ENCODE assay signal across 19 mouse cellular contexts in genomic region chr3:23298818-23299217, GRCm38 (mm10).
DNase-seq lines count a peak whose midpoint lies in the region; ATAC-seq and TF ChIP-seq lines count a peak whose summit lies in the region.
"Had no signal": no experiment of that assay in that cellular context is flagged by ENCODE, and none has a peak within 500 bp of the region (broad histone marks: within the 10 kb centered on the region; RNA-seq: fewer than 3 reads in every experiment).

No protein-coding gene starts in this region.

- H3K79me2 ChIP-seq in CH12.LX (replicated peaks; ENCODE audit: control insufficient read depth, extremely low read depth, insufficient read depth, poor library complexity, severe bottlenecking), result no peaks in the 10 kb centered on the region

- H3K27ac ChIP-seq in hindbrain, embryonic 14.5 days, result no peak overlapping the region
- no peak overlapping the region for H3K27ac ChIP-seq in hindbrain, embryonic 11.5 days (ENCODE audit: low read depth, low read length)
- no peak overlapping the region for H3K27ac ChIP-seq in CH12.LX (ENCODE audit: insufficient read depth, low read depth)

- no peaks in the 10 kb centered on the region for H3K4me1 ChIP-seq in hindbrain, embryonic 14.5 days (replicated peaks; ENCODE audit: control insufficient read depth, insufficient read depth, low read length)
- no peaks in the 10 kb centered on the region for H3K4me1 ChIP-seq in hindbrain, embryonic 11.5 days (replicated peaks; ENCODE audit: control insufficient read depth, insufficient read depth, low read length)
- H3K4me1 ChIP-seq in CH12.LX (ENCODE audit: control insufficient read depth in 1 of 2, insufficient read depth in 2 of 2), result peaks cover 3 to 4% of the 10 kb centered on the region in 2 experiments; a peak in 2 of 4 replicates

- peak; percentile 35; the same call in 1 of the 2 replicates for TF ChIP-seq EP300 in CH12.LX (IDR thresholded peaks at IDR 0.05; ENCODE audit: low read length)

- in situ Hi-C loops in CH12.LX (cut with MboI; ENCODE audit: low pct_ligation_motif_present, low pct_unique_long_range_greater_than_20kb, low sequenced_read_pairs), result no loop called here

- TF ChIP-seq POLR2A in CH12.LX (IDR thresholded peaks at IDR 0.05; ENCODE audit: low read depth, low read length), result no peak

- peak; percentile 1 for DNase-seq in hindbrain, embryonic 14.5 days (ENCODE audit: low spot score)
- DNase-seq in hindbrain, embryonic 11.5 days (ENCODE audit: low spot score), result no peak
- DNase-seq in CH12.LX (ENCODE audit: extremely low read depth), result peak; percentile 43
- no peak for DNase-seq in layer of hippocampus, postnatal 25 days (ENCODE audit: extremely low spot score in 1 of 2, low spot score in 1 of 2)
- DNase-seq: adrenal gland, adult 2 months; adrenal gland, adult 8-10 months; adrenal gland, postnatal 10 days; adrenal gland, postnatal 14 days; adrenal gland, postnatal 25 days; adrenal gland, postnatal 36 days; B cell, adult 2 months; cerebellum, adult 11 months; cerebellum, adult 11-12 months; cerebellum, adult 18-20 months; cerebellum, adult 2 months had no signal

- H3K4me3 ChIP-seq in hindbrain, embryonic 14.5 days (replicated peaks; ENCODE audit: low read length), result no peak overlapping the region
- H3K4me3 ChIP-seq in hindbrain, embryonic 11.5 days (ENCODE audit: low read depth, low read length), result no peak overlapping the region
- H3K4me3 ChIP-seq in CH12.LX (replicated peaks in 1 of 3; ENCODE audit: low read depth in 2 of 3, low read length in 2 of 3, poor library complexity in 1 of 3), result no peak overlapping the region

- H3K9ac ChIP-seq in hindbrain, embryonic 14.5 days, result no peak overlapping the region
- H3K9ac ChIP-seq in hindbrain, embryonic 11.5 days (ENCODE audit: low read depth, low read length), result no peak overlapping the region
- no peak overlapping the region for H3K9ac ChIP-seq in CH12.LX (ENCODE audit: insufficient read depth, low read depth)

- dilution Hi-C loops in CH12.LX (cut with MboI; ENCODE audit: extremely low pct_ligation_motif_present, extremely low pct_unique_long_range_greater_than_20kb, low sequenced_read_pairs), result no loop called here

- no peaks in the 10 kb centered on the region for H3K9me3 ChIP-seq in hindbrain, embryonic 14.5 days (ENCODE audit: control insufficient read depth, low read length)
- no peaks in the 10 kb centered on the region for H3K9me3 ChIP-seq in hindbrain, embryonic 11.5 days (ENCODE audit: control insufficient read depth, low read length)
- H3K9me3 ChIP-seq in CH12.LX (replicated peaks; ENCODE audit: low read length), result no peaks in the 10 kb centered on the region
- H3K9me3 ChIP-seq: G1E had no signal

- ATAC-seq in hindbrain, embryonic 14.5 days (ENCODE audit: low FRiP score), result no peak
- ATAC-seq in hindbrain, embryonic 11.5 days (ENCODE audit: low FRiP score), result no peak
- ATAC-seq: activated CD4-positive, CD25-positive, alpha-beta regulatory T cell, adult 4 months; CD4-positive, CD25-positive, alpha-beta regulatory T cell, adult 4 months; Patski had no signal

- H3K36me3 ChIP-seq in hindbrain, embryonic 14.5 days (replicated peaks; ENCODE audit: control insufficient read depth, insufficient read depth), result no peaks in the 10 kb centered on the region
- H3K36me3 ChIP-seq in hindbrain, embryonic 11.5 days (ENCODE audit: control insufficient read depth, insufficient read depth, low read length), result no peaks in the 10 kb centered on the region
- H3K36me3 ChIP-seq in CH12.LX (replicated peaks in 1 of 2; ENCODE audit: control insufficient read depth in 1 of 2, insufficient read depth in 1 of 2, low read length in 1 of 2), result no peaks in the 10 kb centered on the region
- H3K36me3 ChIP-seq: G1E had no signal

- TF ChIP-seq CTCF in CH12.LX (conservative IDR thresholded peaks at IDR 0.05 in 1 of 2, IDR thresholded peaks at IDR 0.05 in 1 of 2; ENCODE audit: low read depth in 2 of 2, low read length in 2 of 2), result no peak

- H3K4me2 ChIP-seq in hindbrain, embryonic 14.5 days (replicated peaks), result no peak overlapping the region
- no peak overlapping the region for H3K4me2 ChIP-seq in hindbrain, embryonic 11.5 days (replicated peaks; ENCODE audit: low read depth, low read length)
- no peak overlapping the region for H3K4me2 ChIP-seq in CH12.LX (ENCODE audit: insufficient read depth, low read depth, poor library complexity, severe bottlenecking)

- no peak for TF ChIP-seq RAD21 in CH12.LX (IDR thresholded peaks at IDR 0.05; ENCODE audit: low read depth, low read length)

- 93% methylated on average over 7 of the region's 7 CpGs for WGBS in hindbrain, embryonic 14.5 days
- 88% methylated on average over 7 of the region's 7 CpGs for WGBS in hindbrain, embryonic 11.5 days

- no peaks in the 10 kb centered on the region for H3K27me3 ChIP-seq in hindbrain, embryonic 14.5 days (ENCODE audit: control insufficient read depth, insufficient read depth, low read length)
- H3K27me3 ChIP-seq in hindbrain, embryonic 11.5 days (ENCODE audit: control insufficient read depth, insufficient read depth, low read length), result no peaks in the 10 kb centered on the region
- H3K27me3 ChIP-seq in CH12.LX (replicated peaks), result no peaks in the 10 kb centered on the region
- H3K27me3 ChIP-seq: Patski had no signal

TF ChIP-seq in CH12.LX, 34 proteins besides CTCF, POLR2A, EP300 and RAD21:
- peak; percentile 86 for TF ChIP-seq JUND (conservative IDR thresholded peaks at IDR 0.05; ENCODE audit: low read depth, low read length)
- TF ChIP-seq JUN (IDR thresholded peaks at IDR 0.05; ENCODE audit: insufficient read depth, low read depth, low read length), result peak; percentile 82
- no peak for TF ChIP-seq SMC3 (IDR thresholded peaks at IDR 0.05; ENCODE audit: low read depth, low read length)
- no peak for TF ChIP-seq ELF1 (IDR thresholded peaks at IDR 0.05; ENCODE audit: low read depth, low read length)

Comparison
In these comparisons a context has a peak if more than half of its experiments do, and no peak if none do; other contexts are left out.
1. DNase-seq: peak in hindbrain, embryonic 14.5 days (single experiment) and CH12.LX (single experiment); none in hindbrain, embryonic 11.5 days (single experiment) and layer of hippocampus, postnatal 25 days (0 of 2).